Mouse (Mus musculus) G1E (cell line): ENCODE data around the gene Acy3.

Source experiments
- CTCF ChIP-seq: IDR thresholded peaks from 2 replicates; pipeline ENCODE4 v1.5.1; 2012; ENCODE audit warnings: low read depth, low read length, inconsistent platforms, mixed read lengths
- GATA1 ChIP-seq: IDR thresholded peaks from 2 replicates; pipeline ENCODE4 v1.6.1; 2012; ENCODE audit warnings: borderline replicate concordance, low read length, inconsistent platforms, mixed read lengths
- TAL1 ChIP-seq: conservative IDR thresholded peaks from 2 replicates; pipeline ENCODE4 v1.6.1; 2012; ENCODE audit warnings: low read depth, low read length, inconsistent platforms, mixed read lengths

DNA sequence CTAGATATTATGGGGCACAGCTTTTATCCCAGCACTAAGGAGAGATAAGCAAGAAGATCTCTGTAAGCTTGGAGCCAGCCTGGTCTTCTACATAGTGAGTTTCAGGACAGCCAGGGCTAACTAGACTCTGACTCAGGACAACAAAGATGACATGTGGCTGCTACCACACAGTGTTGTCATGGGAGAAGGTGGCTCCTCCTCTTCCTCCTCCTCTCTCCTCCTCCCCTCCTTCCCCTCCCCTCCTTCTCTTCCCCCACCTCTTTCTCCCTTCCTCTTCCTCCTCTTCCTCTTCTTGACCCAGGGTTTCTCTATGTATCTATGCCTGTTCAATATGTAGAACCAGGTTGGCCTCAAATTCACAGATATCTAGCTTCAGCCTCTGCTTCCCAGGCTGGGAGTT, 34.9 kb upstream of the Acy3 start:
- TF ChIP-seq CTCF: no peak
- TF ChIP-seq TAL1: no peak
- no peak for TF ChIP-seq GATA1
